In the genomic region with DNA sequence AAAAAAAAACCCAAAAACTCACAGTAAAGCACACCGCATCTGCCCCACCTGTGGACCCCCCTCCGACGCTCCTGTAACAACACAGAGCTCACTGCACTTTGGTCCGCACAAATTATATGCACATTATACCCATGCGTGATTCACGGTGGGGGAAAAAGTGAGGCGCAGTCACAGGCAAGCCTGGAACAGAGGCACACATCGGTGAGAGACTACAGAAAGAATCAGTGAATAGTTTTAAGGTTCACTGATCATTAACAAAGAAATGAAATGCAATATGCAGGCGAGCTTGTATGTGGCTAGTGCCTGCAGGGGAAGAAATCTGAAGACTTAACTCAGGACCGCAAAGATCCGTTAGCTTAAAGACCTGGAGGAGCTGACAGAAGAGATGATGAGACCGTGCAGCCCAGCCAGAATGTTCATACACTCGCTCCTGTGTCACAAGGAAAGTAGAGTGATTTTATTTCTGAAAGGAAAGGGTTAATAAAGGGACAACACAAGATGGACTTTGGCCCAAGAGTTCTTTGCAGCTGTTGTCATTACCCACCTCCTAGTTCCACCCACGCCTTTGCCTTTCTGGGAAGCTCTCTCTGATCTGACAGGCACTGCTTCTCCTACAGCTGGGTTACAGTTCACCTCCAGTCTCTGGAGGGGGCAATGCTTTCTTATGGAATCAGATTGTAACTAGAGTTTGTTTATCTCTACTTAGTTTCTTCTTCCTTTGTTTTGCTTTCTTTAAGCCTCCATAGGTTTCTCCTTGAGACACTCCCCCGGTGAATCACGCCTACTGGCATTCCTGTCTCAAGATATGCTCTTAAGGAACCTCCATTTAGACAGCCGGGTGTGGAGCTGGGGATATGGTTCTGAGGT, we compare ENCODE assay signal across 11 mouse cellular contexts. TPM values are rescaled to one million over a fixed set of nuclear protein-coding genes. Genes with fewer than 3 reads are reported as not detected.
DNase-seq lines count a peak whose midpoint lies in the region; ATAC-seq lines count a peak whose summit lies in the region.
"Had no signal": no experiment of that assay in that cellular context is flagged by ENCODE, and none has a peak within 500 bp of the region (broad histone marks: within the 10 kb centered on the region; RNA-seq: fewer than 3 reads in every experiment).

No protein-coding gene starts in this region.

- H3K9me3 ChIP-seq in heart, embryonic 11.5 days (replicated peaks; ENCODE audit: control insufficient read depth, low read length) = no peaks in the 10 kb centered on the region
- H3K9me3 ChIP-seq in intestine, embryonic 14.5 days (ENCODE audit: control insufficient read depth, low read length) = no peaks in the 10 kb centered on the region
- H3K9me3 ChIP-seq in liver, embryonic 15.5 days (replicated peaks) = no peaks in the 10 kb centered on the region
- no peaks in the 10 kb centered on the region for H3K9me3 ChIP-seq in limb, embryonic 10.5 days (replicated peaks)
- H3K9me3 ChIP-seq: embryonic facial prominence, embryonic 13.5 days had no signal

- ATAC-seq in heart, embryonic 11.5 days (replicated peaks; ENCODE audit: insufficient number of reproducible peaks, low FRiP score, low TSS enrichment) = no peak
- ATAC-seq in intestine, embryonic 14.5 days (replicated peaks; ENCODE audit: low FRiP score, low TSS enrichment, low read depth) = peak; percentile 60
- no peak for ATAC-seq in liver, embryonic 15.5 days (ENCODE audit: insufficient read depth)

- no peaks in the 10 kb centered on the region for H3K27me3 ChIP-seq in heart, embryonic 11.5 days (ENCODE audit: control insufficient read depth, insufficient read depth, low read length)
- no peaks in the 10 kb centered on the region for H3K27me3 ChIP-seq in intestine, embryonic 14.5 days (replicated peaks; ENCODE audit: control insufficient read depth, insufficient read depth, low read length)
- peaks cover 3% of the 10 kb centered on the region; the same call in 1 of the 2 replicates for H3K27me3 ChIP-seq in liver, embryonic 15.5 days
- no peaks in the 10 kb centered on the region for H3K27me3 ChIP-seq in limb, embryonic 10.5 days (ENCODE audit: low read depth, poor library complexity, severe bottlenecking)
- H3K27me3 ChIP-seq: embryonic facial prominence, embryonic 13.5 days had no signal

- H3K4me2 ChIP-seq in heart, embryonic 11.5 days = no peak overlapping the region
- H3K4me2 ChIP-seq in intestine, embryonic 14.5 days (ENCODE audit: low read length) = peak overlapping the region; percentile 24
- H3K4me2 ChIP-seq in liver, embryonic 15.5 days = 0 out of 2 replicates have a peak overlapping the region, but pooled peaks have one; percentile 2
- H3K4me2 ChIP-seq: embryonic facial prominence, embryonic 13.5 days had no signal

- H3K4me3 ChIP-seq in heart, embryonic 11.5 days (ENCODE audit: low read depth, low read length) = no peak overlapping the region
- H3K4me3 ChIP-seq in intestine, embryonic 14.5 days (ENCODE audit: low read depth, low read length) = no peak overlapping the region
- no peak overlapping the region for H3K4me3 ChIP-seq in liver, embryonic 15.5 days (replicated peaks)
- no peak overlapping the region for H3K4me3 ChIP-seq in limb, embryonic 10.5 days
- H3K4me3 ChIP-seq: embryonic facial prominence, embryonic 13.5 days; layer of hippocampus, adult 2 months had no signal

- no peaks in the 10 kb centered on the region for H3K36me3 ChIP-seq in heart, embryonic 11.5 days (ENCODE audit: control insufficient read depth, insufficient read depth, low read length)
- H3K36me3 ChIP-seq in intestine, embryonic 14.5 days (ENCODE audit: control insufficient read depth, insufficient read depth, low read length) = no peaks in the 10 kb centered on the region
- H3K36me3 ChIP-seq in liver, embryonic 15.5 days (replicated peaks) = no peaks in the 10 kb centered on the region
- no peaks in the 10 kb centered on the region for H3K36me3 ChIP-seq in limb, embryonic 10.5 days
- H3K36me3 ChIP-seq: embryonic facial prominence, embryonic 13.5 days had no signal

- H3K9ac ChIP-seq in heart, embryonic 11.5 days (ENCODE audit: low read depth, low read length) = no peak overlapping the region
- no peak overlapping the region for H3K9ac ChIP-seq in intestine, embryonic 14.5 days (ENCODE audit: low read length)
- H3K9ac ChIP-seq in liver, embryonic 15.5 days = no peak overlapping the region
- H3K9ac ChIP-seq: embryonic facial prominence, embryonic 13.5 days had no signal

- DNase-seq in heart, postnatal 4 days = peak; percentile 34
- DNase-seq in Muller cell, postnatal 12 days (ENCODE audit: inconsistent ontology term) = peak; percentile 70
- peak; percentile 63 for DNase-seq in intestine, embryonic 14.5 days (ENCODE audit: low spot score)
- DNase-seq in frontal cortex, adult 2 months (ENCODE audit: extremely low spot score in 1 of 2, low spot score in 1 of 2) = no peak
- no peak for DNase-seq in limb, embryonic 10.5 days (ENCODE audit: low spot score)
- DNase-seq in thymus, adult 18-20 months = no peak

- WGBS in heart, embryonic 11.5 days (ENCODE audit: insufficient replicate concordance) = 64% methylated on average over 17 of the region's 17 CpGs
- 60% methylated on average over 17 of the region's 17 CpGs for WGBS in intestine, embryonic 14.5 days
- 66% methylated on average over 17 of the region's 17 CpGs for WGBS in liver, embryonic 15.5 days (ENCODE audit: insufficient replicate concordance)
- WGBS in limb, embryonic 10.5 days = 81% methylated on average over 17 of the region's 17 CpGs

- H3K27ac ChIP-seq in heart, embryonic 11.5 days (ENCODE audit: low read depth, low read length) = no peak overlapping the region
- H3K27ac ChIP-seq in intestine, embryonic 14.5 days (ENCODE audit: low read depth) = peak overlapping the region; percentile 20
- 0 out of 2 replicates have a peak overlapping the region, but pooled peaks have one; percentile 15 for H3K27ac ChIP-seq in liver, embryonic 15.5 days (replicated peaks)
- H3K27ac ChIP-seq in limb, embryonic 10.5 days = no peak overlapping the region
- H3K27ac ChIP-seq: embryonic facial prominence, embryonic 13.5 days; layer of hippocampus, adult 2 months had no signal

- H3K4me1 ChIP-seq in heart, embryonic 11.5 days (ENCODE audit: control insufficient read depth, insufficient read depth, low read length) = peaks cover 20% of the 10 kb centered on the region
- no peaks in the 10 kb centered on the region for H3K4me1 ChIP-seq in intestine, embryonic 14.5 days (replicated peaks; ENCODE audit: control insufficient read depth, insufficient read depth, low read length)
- H3K4me1 ChIP-seq in liver, embryonic 15.5 days (replicated peaks) = no peaks in the 10 kb centered on the region
- H3K4me1 ChIP-seq in limb, embryonic 10.5 days = no peaks in the 10 kb centered on the region

RNA-seq across cellular contexts. Expression of gene Cpd, which starts 7.9 kb away (rescaled TPM):
- total RNA-seq in heart, postnatal 4 days (2021) = 10 to 100 TPM; 66.0 to 66.4 TPM
- 19.9 and 20.8 TPM in 2 replicates for polyA plus RNA-seq in heart, embryonic 11.5 days (2014; fragmentation: Nextera tagmentation; extraction: Ambion mirVana)
- polyA plus RNA-seq in intestine, embryonic 14.5 days (2014; fragmentation: Nextera tagmentation; extraction: Ambion mirVana) = 17.5 and 20.9 TPM in 2 replicates
- polyA plus RNA-seq in liver, embryonic 15.5 days (2015; fragmentation: Nextera tagmentation; extraction: Ambion mirVana) = 4.7 and 4.8 TPM in 2 replicates
- 30.1 and 32.8 TPM in 2 replicates for polyA plus RNA-seq in frontal cortex, adult 2 months (2012; rRNA removed)
- polyA plus RNA-seq in limb, embryonic 10.5 days (2016; fragmentation: Nextera tagmentation; extraction: Ambion mirVana) = 6.8 and 9.2 TPM in 2 replicates

RNA-seq across cellular contexts. Expression of gene Tmigd1, which starts 47.3 kb away (rescaled TPM):
- total RNA-seq in heart, postnatal 4 days (2021) = under 1 TPM in 1 of 2 experiments, not detected in 1; 0.59 TPM
- polyA plus RNA-seq in heart, embryonic 11.5 days (2014; fragmentation: Nextera tagmentation; extraction: Ambion mirVana) = 0.23 TPM in 1 of 2 replicates, not detected in the other
- polyA plus RNA-seq in intestine, embryonic 14.5 days (2014; fragmentation: Nextera tagmentation; extraction: Ambion mirVana) = 0.26 and 0.43 TPM in 2 replicates
- not detected in 2 replicates for polyA plus RNA-seq in liver, embryonic 15.5 days (2015; fragmentation: Nextera tagmentation; extraction: Ambion mirVana)
- 0.11 TPM in 1 of 2 replicates, not detected in the other for polyA plus RNA-seq in frontal cortex, adult 2 months (2012; rRNA removed)
- 0.10 and 0.14 TPM in 2 replicates for polyA plus RNA-seq in limb, embryonic 10.5 days (2016; fragmentation: Nextera tagmentation; extraction: Ambion mirVana)
- total RNA-seq: layer of hippocampus, adult 2 months; neutrophil, adult 5-6 weeks had no signal
- polyA plus RNA-seq: embryonic facial prominence, embryonic 13.5 days had no signal

Comparison
In these comparisons a context has a peak if more than half of its experiments do, and no peak if none do; other contexts are left out.
1. DNase-seq: peak in heart, postnatal 4 days (single experiment), Muller cell, postnatal 12 days (single experiment) and intestine, embryonic 14.5 days (single experiment); none in frontal cortex, adult 2 months (0 of 2), limb, embryonic 10.5 days (single experiment) and thymus, adult 18-20 months (0 of 2).
2. H3K27ac ChIP-seq: peak in intestine, embryonic 14.5 days (single experiment) and liver, embryonic 15.5 days (single experiment); none in heart, embryonic 11.5 days (single experiment) and limb, embryonic 10.5 days (single experiment).